Mouse (Mus musculus) brain, embryonic 14.5 days (tissue): ENCODE measurements around the gene Plekhg1.

Source experiments
- CTCF ChIP-seq: fragments of 200-500 bp; IDR thresholded peaks from 2 replicates; pipeline ENCODE4 v1.5.1; 2012; ENCODE audit warnings: inconsistent platforms, mild to moderate bottlenecking, moderate library complexity, borderline replicate concordance; ENCODE audit not compliant: insufficient read depth, insufficient read length; ENCODE audit errors: extremely low read depth
- POLR2A ChIP-seq: fragments of 200-500 bp; IDR thresholded peaks from 2 replicates; pipeline ENCODE4 v1.6.1; 2012; ENCODE audit warnings: mild to moderate bottlenecking, inconsistent platforms, borderline replicate concordance; ENCODE audit not compliant: poor library complexity, insufficient read depth, insufficient read length, severe bottlenecking; ENCODE audit errors: extremely low read depth

DNA sequence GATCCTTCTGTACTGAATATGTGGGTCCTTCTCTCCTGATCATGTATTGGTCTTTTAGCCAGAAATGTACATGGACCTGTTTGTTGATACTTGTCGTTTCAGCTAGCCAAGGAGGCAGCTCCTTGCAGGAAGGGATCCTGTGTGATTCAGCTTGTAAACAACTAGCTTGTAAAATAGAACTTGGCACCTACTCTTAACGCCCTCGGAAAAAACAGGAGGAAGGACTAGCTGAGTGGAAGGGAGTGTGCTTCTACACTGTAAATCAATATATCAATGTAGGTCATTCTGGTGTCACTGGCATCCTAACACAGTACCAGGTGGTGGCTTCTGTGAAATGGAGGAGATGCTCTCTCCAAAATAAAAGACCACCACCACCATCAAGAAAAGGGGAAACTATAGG is 157.9 kb downstream of the Plekhg1 start:
- no peak for TF ChIP-seq CTCF
- TF ChIP-seq POLR2A = no peak
